Comparison of ENCODE assay signal across 19 mouse cellular contexts in the genomic region with DNA sequence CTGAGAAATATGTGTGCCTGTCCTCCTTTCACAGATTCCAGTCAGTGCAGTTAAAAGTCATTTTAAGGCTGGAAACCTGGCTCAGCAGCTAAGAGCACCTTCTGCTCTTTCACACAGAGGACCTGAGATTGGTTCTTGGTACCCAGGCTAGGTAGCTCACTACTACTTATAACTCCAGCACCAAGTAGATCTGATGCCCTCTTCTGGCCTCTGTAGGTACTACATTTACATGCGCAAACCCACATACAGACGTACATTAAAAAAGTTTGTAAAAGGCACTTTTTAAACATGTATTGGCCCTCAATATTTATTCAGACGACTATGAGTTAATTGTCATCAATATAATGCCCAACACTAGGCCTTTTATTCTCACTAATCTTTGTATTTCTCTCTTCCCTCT.
DNase-seq lines count a peak whose midpoint lies in the region; ATAC-seq and TF ChIP-seq lines count a peak whose summit lies in the region.
"Had no signal": no experiment of that assay in that cellular context is flagged by ENCODE, and none has a peak within 500 bp of the region (broad histone marks: within the 10 kb centered on the region; RNA-seq: fewer than 3 reads in every experiment).

No protein-coding gene starts in this region.

- 97% methylated on average over 3 of the region's 3 CpGs for WGBS in hindbrain, postnatal 0 days
- 88% methylated on average over 3 of the region's 3 CpGs for WGBS in hindbrain, embryonic 11.5 days
- 96% methylated on average over 3 of the region's 3 CpGs for WGBS in liver, adult 2 months
- WGBS in liver, embryonic 12.5 days (ENCODE audit: insufficient replicate concordance): 78% methylated on average over 3 of the region's 3 CpGs

- H3K4me2 ChIP-seq in hindbrain, postnatal 0 days (ENCODE audit: low read depth, low read length): no peak overlapping the region
- H3K4me2 ChIP-seq in hindbrain, embryonic 11.5 days (replicated peaks; ENCODE audit: low read depth, low read length): no peak overlapping the region
- no peak overlapping the region for H3K4me2 ChIP-seq in liver, embryonic 12.5 days
- no peak overlapping the region for H3K4me2 ChIP-seq in CH12.LX (ENCODE audit: insufficient read depth, low read depth, poor library complexity, severe bottlenecking)
- H3K4me2 ChIP-seq: embryonic facial prominence, embryonic 15.5 days; hindbrain, embryonic 14.5 days; lung, embryonic 15.5 days; midbrain, embryonic 15.5 days had no signal

- no peaks in the 10 kb centered on the region for H3K36me3 ChIP-seq in hindbrain, postnatal 0 days (ENCODE audit: insufficient read depth, low read length)
- H3K36me3 ChIP-seq in hindbrain, embryonic 11.5 days (ENCODE audit: control insufficient read depth, insufficient read depth, low read length): no peaks in the 10 kb centered on the region
- no peaks in the 10 kb centered on the region for H3K36me3 ChIP-seq in liver, adult 2 months (ENCODE audit: control insufficient read depth, insufficient read depth, low read length)
- H3K36me3 ChIP-seq in liver, embryonic 12.5 days: no peaks in the 10 kb centered on the region
- H3K36me3 ChIP-seq in CH12.LX (replicated peaks in 1 of 2; ENCODE audit: control insufficient read depth in 1 of 2, insufficient read depth in 1 of 2, low read length in 1 of 2): no peaks in the 10 kb centered on the region
- H3K36me3 ChIP-seq: embryonic facial prominence, embryonic 15.5 days; lung, embryonic 15.5 days; midbrain, embryonic 15.5 days had no signal

- no peak for ATAC-seq in hindbrain, postnatal 0 days
- no peak for ATAC-seq in hindbrain, embryonic 11.5 days (ENCODE audit: low FRiP score)
- no peak for ATAC-seq in liver, embryonic 12.5 days
- ATAC-seq: midbrain, embryonic 15.5 days had no signal

- TF ChIP-seq CTCF in hindbrain, postnatal 0 days (IDR thresholded peaks at IDR 0.05; ENCODE audit: low read depth): peak; percentile 44
- no peak for TF ChIP-seq CTCF in liver, adult 2 months (IDR thresholded peaks at IDR 0.05; ENCODE audit: low read depth, low read length)
- peak in 1 of 2 experiments; percentile 32; a peak in 1 of 4 replicates for TF ChIP-seq CTCF in CH12.LX (conservative IDR thresholded peaks at IDR 0.05 in 1 of 2, IDR thresholded peaks at IDR 0.05 in 1 of 2; ENCODE audit: low read depth in 2 of 2, low read length in 2 of 2)

- dilution Hi-C loops in CH12.LX (cut with MboI; ENCODE audit: extremely low pct_ligation_motif_present, extremely low pct_unique_long_range_greater_than_20kb, low sequenced_read_pairs): no loop called here

- TF ChIP-seq POLR2A in liver, adult 2 months (IDR thresholded peaks at IDR 0.05; ENCODE audit: extremely low read depth, insufficient read depth, low read length): no peak
- no peak for TF ChIP-seq POLR2A in CH12.LX (IDR thresholded peaks at IDR 0.05; ENCODE audit: low read depth, low read length)

- H3K4me1 ChIP-seq in hindbrain, postnatal 0 days (ENCODE audit: insufficient read depth, low read length): peaks cover 34% of the 10 kb centered on the region
- H3K4me1 ChIP-seq in hindbrain, embryonic 11.5 days (replicated peaks; ENCODE audit: control insufficient read depth, insufficient read depth, low read length): peaks cover 28% of the 10 kb centered on the region
- peaks cover 15% of the 10 kb centered on the region for H3K4me1 ChIP-seq in liver, adult 2 months (ENCODE audit: control insufficient read depth, insufficient read depth, low read length)
- H3K4me1 ChIP-seq in liver, embryonic 12.5 days: peaks cover 17% of the 10 kb centered on the region
- peaks cover 0 to 14% of the 10 kb centered on the region in 2 experiments; a peak in 2 of 4 replicates for H3K4me1 ChIP-seq in CH12.LX (ENCODE audit: control insufficient read depth in 1 of 2, insufficient read depth in 2 of 2)

- peaks cover 4% of the 10 kb centered on the region; the same call in 1 of the 2 replicates for H3K79me2 ChIP-seq in liver, adult 2 months (ENCODE audit: control insufficient read depth, insufficient read depth, low read length)
- H3K79me2 ChIP-seq in CH12.LX (replicated peaks; ENCODE audit: control insufficient read depth, extremely low read depth, insufficient read depth, poor library complexity, severe bottlenecking): no peaks in the 10 kb centered on the region

- no peaks in the 10 kb centered on the region for H3K27me3 ChIP-seq in hindbrain, postnatal 0 days (ENCODE audit: insufficient read depth, low read length)
- no peaks in the 10 kb centered on the region for H3K27me3 ChIP-seq in hindbrain, embryonic 11.5 days (ENCODE audit: control insufficient read depth, insufficient read depth, low read length)
- no peaks in the 10 kb centered on the region for H3K27me3 ChIP-seq in liver, adult 2 months (ENCODE audit: control insufficient read depth, insufficient read depth, low read length)
- no peaks in the 10 kb centered on the region for H3K27me3 ChIP-seq in liver, embryonic 12.5 days (replicated peaks)
- H3K27me3 ChIP-seq in CH12.LX (replicated peaks): no peaks in the 10 kb centered on the region
- H3K27me3 ChIP-seq: embryonic facial prominence, embryonic 15.5 days; lung, embryonic 15.5 days; midbrain, embryonic 15.5 days had no signal

- TF ChIP-seq RAD21 in CH12.LX (IDR thresholded peaks at IDR 0.05; ENCODE audit: low read depth, low read length): peak; percentile 17

- H3K9ac ChIP-seq in hindbrain, postnatal 0 days (replicated peaks; ENCODE audit: low read length): no peak overlapping the region
- H3K9ac ChIP-seq in hindbrain, embryonic 11.5 days (ENCODE audit: low read depth, low read length): no peak overlapping the region
- no peak overlapping the region for H3K9ac ChIP-seq in liver, adult 2 months (ENCODE audit: low read depth, low read length)
- no peak overlapping the region for H3K9ac ChIP-seq in liver, embryonic 12.5 days
- H3K9ac ChIP-seq in CH12.LX (ENCODE audit: insufficient read depth, low read depth): no peak overlapping the region
- H3K9ac ChIP-seq: embryonic facial prominence, embryonic 15.5 days; hindbrain, embryonic 14.5 days; lung, embryonic 15.5 days; midbrain, embryonic 15.5 days had no signal

- no peaks in the 10 kb centered on the region for H3K9me3 ChIP-seq in hindbrain, postnatal 0 days (ENCODE audit: low read length)
- H3K9me3 ChIP-seq in hindbrain, embryonic 11.5 days (ENCODE audit: control insufficient read depth, low read length): no peaks in the 10 kb centered on the region
- no peaks in the 10 kb centered on the region for H3K9me3 ChIP-seq in liver, embryonic 12.5 days (replicated peaks)
- H3K9me3 ChIP-seq in CH12.LX (replicated peaks; ENCODE audit: low read length): peaks cover 2% of the 10 kb centered on the region
- H3K9me3 ChIP-seq: embryonic facial prominence, embryonic 15.5 days; limb, embryonic 10.5 days; lung, embryonic 15.5 days; midbrain, embryonic 15.5 days had no signal

- DNase-seq in hindbrain, postnatal 0 days (ENCODE audit: low spot score): no peak
- DNase-seq in hindbrain, embryonic 11.5 days (ENCODE audit: low spot score): no peak
- peak; percentile 27 for DNase-seq in liver, adult 2 months (ENCODE audit: extremely low read depth, low read depth, low spot score)
- no peak for DNase-seq in CH12.LX (ENCODE audit: extremely low read depth)
- peak; percentile 36 for DNase-seq in WW6 (ENCODE audit: low read depth, low spot score)
- no peak for DNase-seq in urinary bladder, adult 18-20 months (ENCODE audit: low spot score in 2 of 2)
- no peak for DNase-seq in cerebellum, adult 18-20 months
- DNase-seq: adrenal gland, adult 2 months; cerebellum, adult 9-10 months; heart, postnatal 10 days; kidney, postnatal 10 days; layer of hippocampus, postnatal 36 days; thymus, adult 2 months had no signal

- H3K4me3 ChIP-seq in hindbrain, postnatal 0 days (ENCODE audit: low read length): no peak overlapping the region
- H3K4me3 ChIP-seq in hindbrain, embryonic 11.5 days (ENCODE audit: low read depth, low read length): no peak overlapping the region
- no peak overlapping the region for H3K4me3 ChIP-seq in liver, adult 2 months (ENCODE audit: insufficient read depth, low read depth, low read length)
- no peak overlapping the region for H3K4me3 ChIP-seq in liver, embryonic 12.5 days
- H3K4me3 ChIP-seq in CH12.LX (replicated peaks in 1 of 3; ENCODE audit: low read depth in 2 of 3, low read length in 2 of 3, poor library complexity in 1 of 3): no peak overlapping the region
- H3K4me3 ChIP-seq: embryonic facial prominence, embryonic 15.5 days; limb, embryonic 10.5 days; lung, embryonic 15.5 days; midbrain, embryonic 15.5 days had no signal

- no peak overlapping the region for H3K27ac ChIP-seq in hindbrain, postnatal 0 days
- no peak overlapping the region for H3K27ac ChIP-seq in hindbrain, embryonic 11.5 days (ENCODE audit: low read depth, low read length)
- H3K27ac ChIP-seq in liver, adult 2 months (replicated peaks; ENCODE audit: insufficient read depth, low read depth, low read length): no peak overlapping the region
- H3K27ac ChIP-seq in liver, embryonic 12.5 days: no peak overlapping the region
- H3K27ac ChIP-seq in CH12.LX (ENCODE audit: insufficient read depth, low read depth): no peak overlapping the region
- H3K27ac ChIP-seq: embryonic facial prominence, embryonic 15.5 days; hindbrain, embryonic 14.5 days; limb, embryonic 10.5 days; lung, embryonic 15.5 days; midbrain, embryonic 15.5 days had no signal

- in situ Hi-C loops in CH12.LX (cut with MboI; ENCODE audit: low pct_ligation_motif_present, low pct_unique_long_range_greater_than_20kb, low sequenced_read_pairs): no loop called here

- no peak for TF ChIP-seq EP300 in CH12.LX (IDR thresholded peaks at IDR 0.05; ENCODE audit: low read length)

TF ChIP-seq in CH12.LX, 34 proteins besides CTCF, POLR2A, EP300 and RAD21:
- TF ChIP-seq JUND (conservative IDR thresholded peaks at IDR 0.05; ENCODE audit: low read depth, low read length) (no peak), MAX (IDR thresholded peaks at IDR 0.05; ENCODE audit: low read length) (no peak), ZKSCAN1 (IDR thresholded peaks at IDR 0.05; ENCODE audit: borderline replicate concordance, low read depth, low read length) (no peak), RCOR1 (conservative IDR thresholded peaks at IDR 0.05; ENCODE audit: low read depth, low read length) (no peak), MEF2A (IDR thresholded peaks at IDR 0.05; ENCODE audit: borderline replicate concordance, low read depth, low read length) (no peak), TCF12 (IDR thresholded peaks at IDR 0.05; ENCODE audit: low read depth, low read length) (no peak), SMC3 (IDR thresholded peaks at IDR 0.05; ENCODE audit: low read depth, low read length) (0 out of 2 replicates have a peak, but pooled peaks have one; percentile 2)

Comparison
In these comparisons a context has a peak if more than half of its experiments do, and no peak if none do; other contexts are left out.
1. DNase-seq: peak in liver, adult 2 months (single experiment) and WW6 (single experiment); none in hindbrain, postnatal 0 days (single experiment), hindbrain, embryonic 11.5 days (single experiment), CH12.LX (single experiment), urinary bladder, adult 18-20 months (0 of 2) and cerebellum, adult 18-20 months (0 of 2).